Mouse (Mus musculus) cerebellum, postnatal 25 days (tissue): ENCODE measurements at regions not wholly inside any gene's neighbourhood (a gene's known extent, or its start where the extent isn't known, plus 50 kb on each side); places are given as distances from the start of the nearest gene placed in this dataset.

Source experiments
- DNase-seq, 2 experiments: peaks; one replicate each; pipeline ENCODE4 v3.0.0; 2021; ENCODE audit warnings: mixed read lengths in 2 of 2

DNA sequence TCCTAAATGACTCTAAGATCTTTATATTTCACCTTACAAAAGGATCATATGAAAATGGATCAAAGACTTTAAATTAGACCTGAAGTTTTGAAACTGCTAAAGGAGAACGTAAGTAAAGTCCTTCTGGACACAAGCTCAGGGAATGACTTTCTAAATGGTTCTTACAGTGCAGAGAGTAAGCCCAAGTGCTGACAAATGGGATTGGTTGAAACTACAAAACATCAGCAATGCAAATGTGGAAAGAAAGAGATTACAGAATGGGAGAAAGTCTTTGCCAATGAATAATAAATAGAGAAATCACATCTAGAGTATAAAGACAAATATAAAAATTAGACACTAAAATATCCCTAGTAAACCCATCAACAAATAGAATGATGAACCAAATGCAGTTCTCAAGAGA lies 263.9 kb downstream of the Atp10a start:
- no peak for DNase-seq

DNA sequence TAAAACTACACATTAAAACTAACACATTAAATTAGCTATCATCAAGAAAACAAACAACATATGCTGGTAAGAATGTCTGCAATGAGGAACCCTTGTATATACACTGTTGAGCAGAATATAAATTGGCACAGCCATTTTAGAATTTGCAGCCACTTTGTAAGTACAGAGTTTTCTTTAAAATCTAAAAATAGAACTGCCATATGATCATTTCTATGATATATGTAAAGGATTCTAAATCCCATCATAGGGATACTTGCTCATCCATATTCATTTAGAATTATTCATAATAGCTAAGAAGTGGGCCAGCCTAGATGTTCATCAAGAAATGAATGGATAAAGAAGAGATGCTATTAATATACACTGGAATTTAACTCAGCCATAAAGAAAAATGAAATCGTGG lies 264.3 kb downstream of the Atp10a start:
- DNase-seq, result no peak

DNA sequence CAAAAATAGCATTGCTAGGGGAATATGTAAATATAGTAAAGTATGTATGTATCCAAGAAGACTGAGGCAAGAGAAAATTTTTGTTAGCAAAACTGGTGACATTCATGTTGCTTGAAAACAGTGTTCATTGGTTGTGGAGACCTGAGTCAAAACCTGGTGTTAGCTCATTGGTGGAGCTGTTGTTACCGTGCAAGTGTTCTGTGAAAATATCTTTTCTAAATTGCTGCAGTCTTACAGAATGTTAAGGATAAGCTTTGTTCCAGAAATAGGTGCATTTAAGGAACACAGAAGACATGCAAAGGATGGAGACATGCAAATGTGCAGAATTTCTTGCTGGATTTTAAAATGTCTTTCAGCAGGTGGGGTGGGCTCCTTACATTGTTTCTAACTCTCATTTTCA lies 269.0 kb downstream of the Atp10a start:
- DNase-seq, result no peak

DNA sequence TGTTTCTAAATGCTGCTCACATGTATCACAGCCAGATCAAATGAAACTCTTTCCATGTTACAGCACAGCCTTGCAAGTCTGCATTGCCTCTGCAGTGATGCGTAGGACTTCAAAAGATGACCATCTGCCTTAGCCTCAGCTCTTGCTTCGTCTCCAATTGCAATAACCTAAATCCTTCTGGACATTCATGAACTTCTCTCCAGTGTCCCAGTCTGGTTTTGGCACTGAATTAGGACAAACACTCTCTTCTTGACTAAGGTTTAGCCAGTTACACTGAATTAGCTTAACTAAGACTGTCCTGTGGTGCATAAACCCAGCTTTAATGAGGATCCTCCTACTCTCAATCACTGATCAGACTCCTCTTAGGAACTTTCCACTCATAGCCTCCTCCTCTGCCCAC lies 269.4 kb downstream of the Atp10a start:
- no peak for DNase-seq

DNA sequence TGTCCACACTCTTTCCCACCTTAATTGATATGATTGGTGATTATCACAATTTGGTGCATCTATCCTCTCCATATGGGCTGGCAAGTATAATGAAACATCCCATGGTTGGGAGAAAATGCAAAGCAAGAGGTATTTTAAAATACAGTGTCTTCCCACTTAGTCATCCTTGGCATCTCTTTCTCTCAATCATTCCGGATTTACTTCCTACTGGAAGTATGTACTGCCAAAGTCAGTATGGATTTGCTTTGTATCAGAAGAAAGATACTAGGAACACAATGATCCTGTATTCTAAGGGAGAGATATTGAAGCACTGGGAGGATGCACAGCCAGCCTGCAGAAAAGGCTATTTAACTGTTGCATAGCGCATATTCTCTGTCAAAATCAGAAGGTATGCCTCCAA lies 271.1 kb upstream of the Ube3a start:
- no peak for DNase-seq

DNA sequence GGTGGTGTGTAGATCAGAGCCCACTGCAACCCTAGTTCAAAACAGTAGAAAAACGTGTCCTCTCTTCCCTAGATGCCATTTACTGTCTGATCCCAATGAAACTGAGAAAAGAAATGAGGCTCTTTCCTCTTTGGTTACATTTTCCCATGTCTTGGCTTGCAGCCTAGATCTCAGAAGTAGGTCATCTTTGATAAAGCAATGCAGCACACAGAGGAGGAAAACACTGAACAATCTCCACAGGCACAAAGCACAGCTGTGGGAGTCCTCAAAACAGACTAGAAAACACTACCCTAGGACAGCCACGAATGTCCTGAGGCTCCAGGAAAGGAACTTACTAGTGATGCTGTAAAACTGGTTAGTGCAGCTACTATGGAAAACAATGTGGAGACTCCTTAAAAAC lies 221.4 kb upstream of the Ube3a start:
- peak in 1 of 2 experiments; percentile 30 for DNase-seq

DNA sequence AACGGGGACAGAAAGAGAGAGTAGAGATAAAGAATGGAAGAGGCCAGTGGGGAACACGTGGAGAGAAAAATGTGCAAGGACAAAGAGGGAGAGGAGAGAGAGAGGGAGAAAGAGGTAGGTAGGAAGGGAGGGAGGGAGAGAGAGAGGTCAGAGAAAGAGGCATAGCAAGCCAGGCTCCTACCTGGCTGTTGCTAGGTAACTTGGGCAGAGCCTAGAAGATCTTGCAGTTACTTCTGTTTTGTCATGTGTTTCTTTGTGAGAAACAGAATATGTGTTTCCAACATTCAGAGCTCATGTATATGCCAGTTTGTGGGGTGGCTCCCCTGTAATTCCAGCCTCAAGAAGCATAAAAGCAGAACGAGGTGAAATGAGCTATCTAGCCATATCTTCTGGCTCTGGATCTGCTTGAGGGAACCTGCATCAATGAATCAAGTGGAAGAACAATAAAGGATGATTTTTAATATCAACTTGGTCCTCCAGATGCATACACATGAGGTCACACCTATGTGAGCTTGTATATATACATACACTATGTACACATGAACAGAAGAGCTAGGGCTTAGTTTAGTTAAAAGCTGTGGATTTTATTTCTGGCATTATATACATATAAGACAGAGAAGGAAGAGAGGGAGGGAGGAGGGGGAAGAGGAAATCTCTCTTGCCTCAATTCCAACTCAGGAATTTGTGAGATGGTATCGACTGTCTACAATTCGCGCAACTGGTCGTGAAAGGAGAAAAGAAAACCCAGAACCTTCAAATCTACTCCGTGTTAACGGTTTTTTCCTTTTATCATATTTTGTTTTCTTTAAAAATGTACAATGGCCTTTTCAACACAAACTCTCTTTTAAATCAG lies 214.9 kb upstream of the Ube3a start:
- no peak for DNase-seq

DNA sequence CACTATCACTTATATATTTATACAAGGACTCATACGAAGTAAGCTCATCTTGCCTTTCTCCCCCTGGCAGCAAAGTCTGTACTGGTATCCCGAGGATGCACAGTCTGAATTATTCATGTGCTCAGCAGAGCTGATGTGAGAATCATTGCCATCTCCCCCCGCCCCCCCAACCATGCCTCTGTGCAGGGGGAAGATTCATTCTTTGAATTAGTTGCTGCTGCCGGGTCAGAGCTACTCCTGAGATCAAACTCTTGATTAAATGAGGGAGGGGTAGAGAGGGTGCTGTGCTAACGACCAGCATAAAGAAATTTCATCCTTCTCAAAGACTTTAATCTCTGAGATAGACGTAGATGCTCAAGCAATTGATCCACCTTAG lies 214.3 kb upstream of the Ube3a start:
- no peak for DNase-seq

DNA sequence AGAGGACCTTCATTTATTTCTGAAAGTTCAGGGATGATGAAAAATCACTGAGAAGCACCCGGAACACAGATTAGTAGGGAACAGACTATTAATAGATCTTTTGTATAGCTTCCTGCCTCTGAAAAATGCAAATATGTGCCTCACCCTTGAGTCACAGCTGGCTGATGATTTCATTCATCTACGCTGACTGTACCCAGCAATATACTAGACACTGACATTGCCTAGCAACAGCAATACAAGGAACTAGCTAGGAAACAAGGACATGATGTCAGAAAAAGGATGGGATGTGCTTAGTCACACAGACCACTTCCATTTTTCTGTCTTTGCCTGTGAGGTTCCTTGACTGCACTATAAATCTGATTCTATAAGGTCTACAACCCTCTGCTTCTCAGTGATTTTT lies 201.1 kb upstream of the Ube3a start:
- DNase-seq, result no peak
